Mouse (Mus musculus): ENCODE results near the gene Lgals3bp.

GRCm38 (mm10) chr11:118375461-118375860, 26.4 kb downstream of the Lgals3bp start:
- no peak for TF ChIP-seq KAT2A (conservative IDR thresholded peaks at IDR 0.05; ENCODE audit: low read depth, low read length)
- no peak for TF ChIP-seq GABPA (IDR thresholded peaks at IDR 0.05; ENCODE audit: low read depth, low read length)
- TF ChIP-seq ZNF384 (IDR thresholded peaks at IDR 0.05; ENCODE audit: low read depth, low read length), result no peak
- no peak for TF ChIP-seq E2F4 (IDR thresholded peaks at IDR 0.05; ENCODE audit: borderline replicate concordance, low read depth, low read length)
- TF ChIP-seq UBTF (IDR thresholded peaks at IDR 0.05; ENCODE audit: borderline replicate concordance, insufficient read depth, low read depth, low read length), result no peak
- TF ChIP-seq USF1 (IDR thresholded peaks at IDR 0.05; ENCODE audit: low read depth, low read length), result no peak
- TF ChIP-seq GATA1 (IDR thresholded peaks at IDR 0.05; ENCODE audit: low read depth, low read length), result no peak
- TF ChIP-seq HCFC1 (IDR thresholded peaks at IDR 0.05; ENCODE audit: low read depth, low read length), result no peak
- TF ChIP-seq RCOR1 (IDR thresholded peaks at IDR 0.05; ENCODE audit: low read depth, low read length), result no peak
- no peak for TF ChIP-seq ZMIZ1 (IDR thresholded peaks at IDR 0.05; ENCODE audit: low read depth, low read length)
- no peak for TF ChIP-seq CTCF (IDR thresholded peaks at IDR 0.05 in 2 of 3, conservative IDR thresholded peaks at IDR 0.05 in 1 of 3; ENCODE audit: control insufficient read depth in 1 of 3, insufficient read depth in 1 of 3, low read depth in 2 of 3, low read length in 3 of 3, poor library complexity in 1 of 3, severe bottlenecking in 1 of 3)
- TF ChIP-seq USF2 (IDR thresholded peaks at IDR 0.05; ENCODE audit: borderline replicate concordance in 1 of 2, insufficient read depth in 1 of 2, low read depth in 1 of 2, low read length in 2 of 2), result no peak

All from MEL (cell line).